Mouse (Mus musculus): ENCODE measurements around the gene Tmem127. TPM values are rescaled to one million over a fixed set of nuclear protein-coding genes. Genes with fewer than 3 reads are reported as not detected.
"Not testable (repeated sequence)": the region's sequence is repeated elsewhere in the genome, so short reads cannot be mapped to it uniquely, and the experiment has no call there.

Gene Tmem127
- total and polyA plus RNA-seq, 3 experiments, result 24.8 to 45.6 (median 27.4) TPM

- H3K36me3 ChIP-seq (ENCODE audit: control insufficient read depth, insufficient read depth, low read length), result peaks cover 10% of the 10 kb centered on the region
- intact Hi-C loops (cut with DNase I), result no loop called here
- no peak overlapping the region for H3K4me3 ChIP-seq
- no peak for TF ChIP-seq EP300 (IDR thresholded peaks at IDR 0.05; ENCODE audit: insufficient read depth, low read depth, low read length)
- TF ChIP-seq CTCF (IDR thresholded peaks at IDR 0.05), result no peak
- TF ChIP-seq POLR2A (IDR thresholded peaks at IDR 0.05; ENCODE audit: insufficient read depth, low read depth, low read length), result no peak
- no peaks in the 10 kb centered on the region for H3K4me1 ChIP-seq (ENCODE audit: control insufficient read depth, insufficient read depth, low read length)
- no peak overlapping the region for H3K27ac ChIP-seq
- H3K9ac ChIP-seq (ENCODE audit: low read depth, low read length), result no peak overlapping the region
- H3K27me3 ChIP-seq (ENCODE audit: control insufficient read depth, insufficient read depth, low read length), result no peaks in the 10 kb centered on the region
- WGBS, result 64% methylated on average over 3 of the region's 3 CpGs
- DNase-seq, result no peak
- no peaks in the 10 kb centered on the region for H3K79me2 ChIP-seq (replicated peaks; ENCODE audit: control insufficient read depth, insufficient read depth, low read length)
Observed at GRCm38 (mm10) chr2:127300701-127301100, 53.0 kb downstream of the Tmem127 start.

- 91% methylated on average over 3 of the region's 3 CpGs for WGBS
- Histone ChIP-seq H3K27ac (no peak overlapping the region), H3K27me3 (ENCODE audit: control insufficient read depth, insufficient read depth, low read length) (no peaks in the 10 kb centered on the region), H3K79me2 (replicated peaks; ENCODE audit: control insufficient read depth, insufficient read depth, low read length) (no peaks in the 10 kb centered on the region), H3K9ac (ENCODE audit: low read depth, low read length) (no peak overlapping the region), H3K36me3 (ENCODE audit: control insufficient read depth, insufficient read depth, low read length) (peaks cover 7% of the 10 kb centered on the region), H3K4me1 (ENCODE audit: control insufficient read depth, insufficient read depth, low read length) (no peaks in the 10 kb centered on the region), H3K4me3 (no peak overlapping the region)
- intact Hi-C loops (cut with DNase I), result no loop called here
- no peak for DNase-seq
- TF ChIP-seq CTCF (IDR thresholded peaks at IDR 0.05) (no peak), EP300 (IDR thresholded peaks at IDR 0.05; ENCODE audit: insufficient read depth, low read depth, low read length) (no peak), POLR2A (IDR thresholded peaks at IDR 0.05; ENCODE audit: insufficient read depth, low read depth, low read length) (no peak)
Observed at GRCm38 (mm10) chr2:127301883-127302282, 54.2 kb downstream of the Tmem127 start.

- H3K79me2 ChIP-seq (replicated peaks; ENCODE audit: control insufficient read depth, insufficient read depth, low read length); DNase-seq; H3K9ac ChIP-seq (ENCODE audit: low read depth, low read length); H3K4me1 ChIP-seq (ENCODE audit: control insufficient read depth, insufficient read depth, low read length); H3K36me3 ChIP-seq (ENCODE audit: control insufficient read depth, insufficient read depth, low read length); H3K27me3 ChIP-seq (ENCODE audit: control insufficient read depth, insufficient read depth, low read length); intact Hi-C loops (cut with DNase I); H3K4me3 ChIP-seq; H3K27ac ChIP-seq: not testable (repeated sequence)
- 73% methylated on average over 4 of the region's 4 CpGs for WGBS
Observed at GRCm38 (mm10) chr2:127304192-127304591, 56.5 kb downstream of the Tmem127 start.

- WGBS, result 30% methylated on average over 3 of the region's 3 CpGs
- Histone ChIP-seq H3K79me2 (replicated peaks; ENCODE audit: control insufficient read depth, insufficient read depth, low read length) (no peaks in the 10 kb centered on the region), H3K4me1 (ENCODE audit: control insufficient read depth, insufficient read depth, low read length) (no peaks in the 10 kb centered on the region), H3K27ac (no peak overlapping the region), H3K27me3 (ENCODE audit: control insufficient read depth, insufficient read depth, low read length) (no peaks in the 10 kb centered on the region), H3K9ac (ENCODE audit: low read depth, low read length) (no peak overlapping the region), H3K4me3 (no peak overlapping the region), H3K36me3 (ENCODE audit: control insufficient read depth, insufficient read depth, low read length) (no peaks in the 10 kb centered on the region)
- intact Hi-C loops (cut with DNase I), result no loop called here
- DNase-seq, result no peak
- TF ChIP-seq POLR2A (IDR thresholded peaks at IDR 0.05; ENCODE audit: insufficient read depth, low read depth, low read length), result no peak
- no peak for TF ChIP-seq EP300 (IDR thresholded peaks at IDR 0.05; ENCODE audit: insufficient read depth, low read depth, low read length)
- no peak for TF ChIP-seq CTCF (IDR thresholded peaks at IDR 0.05)
Observed at GRCm38 (mm10) chr2:127304609-127305210, 57.0 kb downstream of the Tmem127 start.

GRCm38 (mm10) chr2:127306123-127306522 lies 58.4 kb downstream of the Tmem127 start:
- intact Hi-C loops (cut with DNase I), result no loop called here
- H3K36me3 ChIP-seq (ENCODE audit: control insufficient read depth, insufficient read depth, low read length), result no peaks in the 10 kb centered on the region
- no peaks in the 10 kb centered on the region for H3K79me2 ChIP-seq (replicated peaks; ENCODE audit: control insufficient read depth, insufficient read depth, low read length)
- DNase-seq, result no peak
- TF ChIP-seq POLR2A (IDR thresholded peaks at IDR 0.05; ENCODE audit: insufficient read depth, low read depth, low read length), result no peak
- TF ChIP-seq CTCF (IDR thresholded peaks at IDR 0.05), result peak; percentile 33
- TF ChIP-seq EP300 (IDR thresholded peaks at IDR 0.05; ENCODE audit: insufficient read depth, low read depth, low read length), result no peak
- H3K4me3 ChIP-seq, result no peak overlapping the region
- H3K4me1 ChIP-seq (ENCODE audit: control insufficient read depth, insufficient read depth, low read length), result no peaks in the 10 kb centered on the region
- no peak overlapping the region for H3K9ac ChIP-seq (ENCODE audit: low read depth, low read length)
- no peaks in the 10 kb centered on the region for H3K27me3 ChIP-seq (ENCODE audit: control insufficient read depth, insufficient read depth, low read length)
- no peak overlapping the region for H3K27ac ChIP-seq

- Histone ChIP-seq H3K4me3 (no peak overlapping the region), H3K4me1 (ENCODE audit: control insufficient read depth, insufficient read depth, low read length) (no peaks in the 10 kb centered on the region), H3K79me2 (replicated peaks; ENCODE audit: control insufficient read depth, insufficient read depth, low read length) (no peaks in the 10 kb centered on the region), H3K27ac (no peak overlapping the region), H3K27me3 (ENCODE audit: control insufficient read depth, insufficient read depth, low read length) (no peaks in the 10 kb centered on the region), H3K9ac (ENCODE audit: low read depth, low read length) (no peak overlapping the region), H3K36me3 (ENCODE audit: control insufficient read depth, insufficient read depth, low read length) (no peaks in the 10 kb centered on the region)
- TF ChIP-seq CTCF (IDR thresholded peaks at IDR 0.05) (no peak), EP300 (IDR thresholded peaks at IDR 0.05; ENCODE audit: insufficient read depth, low read depth, low read length) (no peak), POLR2A (IDR thresholded peaks at IDR 0.05; ENCODE audit: insufficient read depth, low read depth, low read length) (no peak)
- intact Hi-C loops (cut with DNase I), result no loop called here
- WGBS, result 44% methylated on average over 3 of the region's 3 CpGs
- no peak for DNase-seq
Observed at GRCm38 (mm10) chr2:127307179-127307578, 59.5 kb downstream of the Tmem127 start.

Measured in heart, adult 2 months (tissue).